ENCODE assay signal across 8 mouse cellular contexts in genomic region chr6:86141820-86142219, GRCm38 (mm10). TPM values are rescaled to one million over a fixed set of nuclear protein-coding genes. Genes with fewer than 3 reads are reported as not detected.
DNase-seq lines count a peak whose midpoint lies in the region; ATAC-seq lines count a peak whose summit lies in the region.

No protein-coding gene starts in this region.

- no peaks in the 10 kb centered on the region for H3K9me3 ChIP-seq in midbrain, embryonic 14.5 days (ENCODE audit: control insufficient read depth, low read length)

- no peak overlapping the region for H3K9ac ChIP-seq in midbrain, embryonic 14.5 days (replicated peaks; ENCODE audit: low read length)

- DNase-seq in frontal cortex, postnatal 25 days (ENCODE audit: low spot score in 2 of 2) = no peak
- DNase-seq in NIH3T3 (ENCODE audit: low read depth) = peak; percentile 81
- peak; percentile 48 for DNase-seq in cerebellum, adult 9-11 months
- peak; percentile 80 for DNase-seq in gastrocnemius, postnatal 10 days
- DNase-seq in layer of hippocampus, adult 9-11 months = peak; percentile 53
- DNase-seq in midbrain, embryonic 14.5 days = peak; percentile 88
- DNase-seq in testis, postnatal 10 days (ENCODE audit: low spot score) = peak; percentile 90

- ATAC-seq in frontal cortex, adult (ENCODE audit: low TSS enrichment) = peak; percentile 52; the same call in 1 of the 2 replicates
- ATAC-seq in midbrain, embryonic 14.5 days (ENCODE audit: low FRiP score, low TSS enrichment) = no peak

- 10% methylated on average over 3 of the region's 3 CpGs for WGBS in midbrain, embryonic 14.5 days

- no peaks in the 10 kb centered on the region for H3K36me3 ChIP-seq in midbrain, embryonic 14.5 days (ENCODE audit: control insufficient read depth, insufficient read depth, low read length)

- no peak overlapping the region for H3K27ac ChIP-seq in midbrain, embryonic 14.5 days (replicated peaks; ENCODE audit: low read depth, low read length)

- H3K4me3 ChIP-seq in midbrain, embryonic 14.5 days (replicated peaks; ENCODE audit: low read depth, low read length) = no peak overlapping the region

- H3K27me3 ChIP-seq in midbrain, embryonic 14.5 days (ENCODE audit: control insufficient read depth, insufficient read depth, low read length) = no peaks in the 10 kb centered on the region

- H3K4me2 ChIP-seq in midbrain, embryonic 14.5 days (ENCODE audit: low read length) = no peak overlapping the region

- no peaks in the 10 kb centered on the region for H3K4me1 ChIP-seq in midbrain, embryonic 14.5 days (ENCODE audit: control insufficient read depth, insufficient read depth, low read length)

RNA-seq across cellular contexts. Expression of gene Tgfa, which starts 53.2 kb away (rescaled TPM):
- total RNA-seq in gastrocnemius, postnatal 10 days (2021) = under 1 TPM; 0.35 to 0.75 TPM
- polyA plus RNA-seq in midbrain, embryonic 14.5 days (2014; fragmentation: Nextera tagmentation; extraction: Ambion mirVana) = 8.6 and 9.7 TPM in 2 replicates

Comparison
In these comparisons a context has a peak if more than half of its experiments do, and no peak if none do; other contexts are left out.
1. DNase-seq: peak in NIH3T3 (single experiment), cerebellum, adult 9-11 months (single experiment), gastrocnemius, postnatal 10 days (single experiment), layer of hippocampus, adult 9-11 months (single experiment), midbrain, embryonic 14.5 days (single experiment) and testis, postnatal 10 days (single experiment); none in frontal cortex, postnatal 25 days (0 of 2).